Mouse (Mus musculus): ENCODE measurements around the gene Pet117. TPM values are rescaled to one million over a fixed set of nuclear protein-coding genes. Genes with fewer than 3 reads are reported as not detected.

Pet117 gene
- polyA plus RNA-seq, 1 experiment from 2014 or later, result 1.3 TPM

Other genes with a start within 250 kb of the Pet117 start
- gene Mgme1, start 98.3 kb upstream of the Pet117 start, polyA plus RNA-seq (2015; fragmentation: Nextera tagmentation; extraction: Ambion mirVana), result 20.0 and 22.5 TPM in 2 replicates
- gene Snx5, start 98.1 kb upstream of the Pet117 start, polyA plus RNA-seq (2015; fragmentation: Nextera tagmentation; extraction: Ambion mirVana), result 90.9 and 96.3 TPM in 2 replicates
- gene Ovol2, start 36.9 kb upstream of the Pet117 start, polyA plus RNA-seq (2015; fragmentation: Nextera tagmentation; extraction: Ambion mirVana), result 0.13 and 0.24 TPM in 2 replicates
- gene Kat14, start within 50 bp of the Pet117 start, polyA plus RNA-seq (2015; fragmentation: Nextera tagmentation; extraction: Ambion mirVana), result 24.7 and 27.9 TPM in 2 replicates
- gene Dzank1, start 158.4 kb downstream of the Pet117 start, polyA plus RNA-seq (2015; fragmentation: Nextera tagmentation; extraction: Ambion mirVana), result 0.57 and 0.79 TPM in 2 replicates
- 16.9 and 17.7 TPM in 2 replicates for gene Polr3f, start 158.7 kb downstream of the Pet117 start, polyA plus RNA-seq (2015; fragmentation: Nextera tagmentation; extraction: Ambion mirVana)
- gene Rbbp9, start 181.9 kb downstream of the Pet117 start, polyA plus RNA-seq (2015; fragmentation: Nextera tagmentation; extraction: Ambion mirVana), result 34.2 and 37.0 TPM in 2 replicates
- 41.7 and 42.8 TPM in 2 replicates for gene Sec23b, start 187.2 kb downstream of the Pet117 start, polyA plus RNA-seq (2015; fragmentation: Nextera tagmentation; extraction: Ambion mirVana)
- 47.6 and 53.2 TPM in 2 replicates for gene Smim26, start 225.1 kb downstream of the Pet117 start, polyA plus RNA-seq (2015; fragmentation: Nextera tagmentation; extraction: Ambion mirVana)
- 27.9 and 30.2 TPM in 2 replicates for gene Dtd1, start 230.9 kb downstream of the Pet117 start, polyA plus RNA-seq (2015; fragmentation: Nextera tagmentation; extraction: Ambion mirVana)

All from heart, embryonic 13.5 days (tissue).